Mouse (Mus musculus): Measurements from ENCODE around the gene Ttll2. TPM values are rescaled to one million over a fixed set of nuclear protein-coding genes. Genes with fewer than 3 reads are reported as not detected.
"Not testable (repeated sequence)": the region's sequence is repeated elsewhere in the genome, so short reads cannot be mapped to it uniquely, and the experiment has no call there.

Ttll2 gene
- polyA plus RNA-seq, 1 experiment from 2014 or later: not detected

GRCm38 (mm10) chr17:7388341-7388957 is 36.0 kb upstream of the Ttll2 start:
- not testable (repeated sequence) for H3K9me3 ChIP-seq (ENCODE audit: control insufficient read depth, low read length); H3K36me3 ChIP-seq (ENCODE audit: control insufficient read depth, insufficient read depth, low read length); H3K4me2 ChIP-seq; H3K4me3 ChIP-seq (ENCODE audit: low read depth, low read length); H3K27me3 ChIP-seq (ENCODE audit: control insufficient read depth, insufficient read depth, low read length); H3K9ac ChIP-seq (ENCODE audit: low read length); H3K4me1 ChIP-seq (ENCODE audit: control insufficient read depth, insufficient read depth, low read length); H3K27ac ChIP-seq (ENCODE audit: low read depth, low read length); DNase-seq (ENCODE audit: low spot score, missing footprints)
- peak; percentile 40; the same call in 1 of the 2 replicates for ATAC-seq (ENCODE audit: low FRiP score)
- WGBS: no CpG with 5 or more reads among the region's 2 CpGs

GRCm38 (mm10) chr17:7386016-7386415 is 33.5 kb upstream of the Ttll2 start:
- ATAC-seq (ENCODE audit: low FRiP score) (0 out of 2 replicates have a peak, but pooled peaks have one; percentile 40), DNase-seq (ENCODE audit: low spot score, missing footprints) (peak; percentile 79)
- not testable (repeated sequence) for H3K27ac ChIP-seq (ENCODE audit: low read depth, low read length); H3K36me3 ChIP-seq (ENCODE audit: control insufficient read depth, insufficient read depth, low read length); H3K9me3 ChIP-seq (ENCODE audit: control insufficient read depth, low read length); H3K9ac ChIP-seq (ENCODE audit: low read length); H3K4me1 ChIP-seq (ENCODE audit: control insufficient read depth, insufficient read depth, low read length); H3K27me3 ChIP-seq (ENCODE audit: control insufficient read depth, insufficient read depth, low read length); H3K4me2 ChIP-seq; H3K4me3 ChIP-seq (ENCODE audit: low read depth, low read length)
- WGBS: 72% methylated on average over 8 of the region's 8 CpGs

- not testable (repeated sequence) for DNase-seq (ENCODE audit: low spot score, missing footprints); H3K36me3 ChIP-seq (ENCODE audit: control insufficient read depth, insufficient read depth, low read length); H3K4me1 ChIP-seq (ENCODE audit: control insufficient read depth, insufficient read depth, low read length); H3K4me2 ChIP-seq; H3K4me3 ChIP-seq (ENCODE audit: low read depth, low read length); H3K9me3 ChIP-seq (ENCODE audit: control insufficient read depth, low read length); H3K9ac ChIP-seq (ENCODE audit: low read length); H3K27ac ChIP-seq (ENCODE audit: low read depth, low read length); ATAC-seq (ENCODE audit: low FRiP score); H3K27me3 ChIP-seq (ENCODE audit: control insufficient read depth, insufficient read depth, low read length)
- 83% methylated on average over 3 of the region's 3 CpGs for WGBS
Observed at GRCm38 (mm10) chr17:7385364-7385763, 32.9 kb upstream of the Ttll2 start, which contains the start of gene Unc93a2. Unc93a2 (minus strand) TSS chr17:7385464.

DNA sequence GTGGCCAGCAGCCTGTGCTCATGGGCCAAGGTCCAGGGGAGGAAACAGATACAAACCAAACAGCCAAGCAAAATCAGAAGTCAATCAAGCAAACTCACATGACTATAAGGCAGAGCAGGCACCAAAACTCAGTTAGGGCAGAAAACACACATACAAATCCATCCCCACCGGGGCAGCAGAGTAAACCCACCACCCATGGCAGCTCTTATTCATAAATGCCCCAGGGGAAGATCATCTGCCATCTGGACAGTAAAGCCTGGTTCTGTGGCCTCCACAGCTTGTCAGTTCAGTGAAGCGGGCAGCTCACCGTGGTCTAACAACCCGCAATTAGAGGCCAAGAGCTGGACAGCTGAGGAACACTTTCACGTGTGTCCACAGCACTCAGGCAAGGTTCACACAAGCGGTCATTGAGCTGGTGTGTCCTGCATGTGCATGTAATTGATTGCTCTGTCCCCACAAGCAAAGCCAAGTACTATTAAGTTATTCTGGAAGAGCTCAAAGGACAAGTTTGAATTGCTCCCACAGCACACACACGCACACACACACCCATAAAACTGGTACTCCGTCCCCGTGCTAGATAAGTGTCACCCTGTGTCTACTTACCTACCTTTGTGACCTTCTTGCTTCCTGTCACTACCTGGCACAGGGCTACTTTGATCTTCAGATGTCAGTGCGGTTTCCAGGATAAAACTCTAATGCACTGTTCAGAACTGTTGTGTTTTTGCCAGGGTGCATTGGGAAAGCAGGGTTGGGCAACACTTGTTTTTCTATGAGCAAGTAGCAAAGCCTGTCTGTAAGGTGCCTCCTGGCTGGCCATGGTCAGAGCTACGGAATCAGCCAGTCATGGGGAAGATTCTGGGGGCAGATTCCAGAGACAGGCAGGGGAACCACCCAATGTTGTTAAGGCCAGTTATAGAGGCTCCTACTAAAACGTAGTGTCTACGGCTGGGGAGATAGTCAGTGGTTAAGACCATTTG is 31.0 kb upstream of the Ttll2 start:
- 89% methylated on average over 10 of the region's 13 CpGs for WGBS
- not testable (repeated sequence) for DNase-seq (ENCODE audit: low spot score, missing footprints); H3K9me3 ChIP-seq (ENCODE audit: control insufficient read depth, low read length); H3K27me3 ChIP-seq (ENCODE audit: control insufficient read depth, insufficient read depth, low read length); H3K4me2 ChIP-seq; H3K36me3 ChIP-seq (ENCODE audit: control insufficient read depth, insufficient read depth, low read length); H3K27ac ChIP-seq (ENCODE audit: low read depth, low read length); H3K9ac ChIP-seq (ENCODE audit: low read length); H3K4me1 ChIP-seq (ENCODE audit: control insufficient read depth, insufficient read depth, low read length); ATAC-seq (ENCODE audit: low FRiP score); H3K4me3 ChIP-seq (ENCODE audit: low read depth, low read length)

GRCm38 (mm10) chr17:7382711-7383110 is 30.2 kb upstream of the Ttll2 start:
- not testable (repeated sequence) for H3K4me2 ChIP-seq; H3K9me3 ChIP-seq (ENCODE audit: control insufficient read depth, low read length); H3K36me3 ChIP-seq (ENCODE audit: control insufficient read depth, insufficient read depth, low read length); H3K4me1 ChIP-seq (ENCODE audit: control insufficient read depth, insufficient read depth, low read length); ATAC-seq (ENCODE audit: low FRiP score); H3K27me3 ChIP-seq (ENCODE audit: control insufficient read depth, insufficient read depth, low read length); H3K9ac ChIP-seq (ENCODE audit: low read length); H3K27ac ChIP-seq (ENCODE audit: low read depth, low read length); DNase-seq (ENCODE audit: low spot score, missing footprints); H3K4me3 ChIP-seq (ENCODE audit: low read depth, low read length)
- 80% methylated on average over 1 of the region's 3 CpGs for WGBS

- H3K4me1 ChIP-seq (ENCODE audit: control insufficient read depth, insufficient read depth, low read length); ATAC-seq (ENCODE audit: low FRiP score); DNase-seq (ENCODE audit: low spot score, missing footprints); H3K4me2 ChIP-seq; H3K4me3 ChIP-seq (ENCODE audit: low read depth, low read length); H3K9ac ChIP-seq (ENCODE audit: low read length); H3K36me3 ChIP-seq (ENCODE audit: control insufficient read depth, insufficient read depth, low read length); H3K9me3 ChIP-seq (ENCODE audit: control insufficient read depth, low read length); H3K27me3 ChIP-seq (ENCODE audit: control insufficient read depth, insufficient read depth, low read length); H3K27ac ChIP-seq (ENCODE audit: low read depth, low read length): not testable (repeated sequence)
- WGBS: 35% methylated on average over 2 of the region's 3 CpGs
Observed at GRCm38 (mm10) chr17:7377907-7378306, 25.4 kb upstream of the Ttll2 start.

GRCm38 (mm10) chr17:7376951-7377700 is 24.6 kb upstream of the Ttll2 start:
- ATAC-seq (ENCODE audit: low FRiP score): peak; percentile 42; the same call in 1 of the 2 replicates
- H3K27me3 ChIP-seq (ENCODE audit: control insufficient read depth, insufficient read depth, low read length); H3K4me2 ChIP-seq; H3K4me3 ChIP-seq (ENCODE audit: low read depth, low read length); H3K27ac ChIP-seq (ENCODE audit: low read depth, low read length); H3K9me3 ChIP-seq (ENCODE audit: control insufficient read depth, low read length); DNase-seq (ENCODE audit: low spot score, missing footprints); H3K36me3 ChIP-seq (ENCODE audit: control insufficient read depth, insufficient read depth, low read length); H3K4me1 ChIP-seq (ENCODE audit: control insufficient read depth, insufficient read depth, low read length); H3K9ac ChIP-seq (ENCODE audit: low read length): not testable (repeated sequence)
- WGBS: 90% methylated on average over 1 of the region's 3 CpGs

DNA sequence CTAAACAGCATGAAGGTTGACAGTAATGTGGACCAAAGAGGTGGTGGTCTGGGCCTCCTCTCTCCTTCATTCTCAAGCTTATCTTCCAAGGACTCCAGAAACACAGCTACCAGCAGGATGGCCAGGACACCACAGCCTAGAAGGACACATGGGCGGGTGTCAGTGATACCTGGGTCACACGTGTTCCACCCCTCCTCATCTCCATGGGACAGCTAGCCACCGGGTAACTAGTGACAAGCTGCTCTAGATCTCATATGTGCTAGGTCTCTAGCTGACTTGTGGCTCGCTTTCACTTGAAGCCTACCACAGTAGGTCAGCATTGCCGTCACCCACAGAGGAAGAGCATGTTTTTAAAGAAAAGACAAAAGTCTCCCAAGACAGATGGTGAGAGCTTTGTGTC is 19.4 kb upstream of the Ttll2 start, which contains the start of gene Gm49630:
TSS of gene Gm49630 (minus strand) at position 101 of the 400 bp plus-strand sequence.
- H3K4me3 ChIP-seq (ENCODE audit: low read depth, low read length); H3K27ac ChIP-seq (ENCODE audit: low read depth, low read length); DNase-seq (ENCODE audit: low spot score, missing footprints); H3K9ac ChIP-seq (ENCODE audit: low read length); H3K4me2 ChIP-seq; H3K36me3 ChIP-seq (ENCODE audit: control insufficient read depth, insufficient read depth, low read length); H3K9me3 ChIP-seq (ENCODE audit: control insufficient read depth, low read length); H3K27me3 ChIP-seq (ENCODE audit: control insufficient read depth, insufficient read depth, low read length); ATAC-seq (ENCODE audit: low FRiP score); H3K4me1 ChIP-seq (ENCODE audit: control insufficient read depth, insufficient read depth, low read length): not testable (repeated sequence)
- WGBS: 94% methylated on average over 2 of the region's 5 CpGs

All from midbrain, embryonic 11.5 days (tissue).